Mouse (Mus musculus): Measurements from ENCODE around the gene Lpar5.

Lpar5 gene

DNA sequence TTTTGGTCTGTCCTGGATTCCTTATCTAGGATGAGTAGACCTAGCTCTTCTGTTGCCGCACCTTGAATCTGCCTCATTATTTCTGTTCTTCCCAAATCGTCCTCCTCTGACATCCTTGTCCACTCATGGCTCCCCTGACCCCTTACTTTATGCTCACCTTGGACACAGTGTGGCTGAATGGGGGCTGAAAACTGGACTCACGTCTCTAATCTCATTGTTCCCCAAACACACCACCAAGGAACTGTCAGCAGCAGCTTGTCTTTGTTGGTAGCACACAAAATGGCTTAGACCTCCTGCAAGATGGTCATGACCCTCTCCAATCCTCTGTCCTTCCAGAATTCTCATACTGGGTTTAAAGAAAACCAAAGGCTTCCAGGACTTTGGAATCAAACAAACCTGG lies 20.2 kb downstream of the Lpar5 start:
- no peak for DNase-seq (ENCODE audit: low spot score)

DNA sequence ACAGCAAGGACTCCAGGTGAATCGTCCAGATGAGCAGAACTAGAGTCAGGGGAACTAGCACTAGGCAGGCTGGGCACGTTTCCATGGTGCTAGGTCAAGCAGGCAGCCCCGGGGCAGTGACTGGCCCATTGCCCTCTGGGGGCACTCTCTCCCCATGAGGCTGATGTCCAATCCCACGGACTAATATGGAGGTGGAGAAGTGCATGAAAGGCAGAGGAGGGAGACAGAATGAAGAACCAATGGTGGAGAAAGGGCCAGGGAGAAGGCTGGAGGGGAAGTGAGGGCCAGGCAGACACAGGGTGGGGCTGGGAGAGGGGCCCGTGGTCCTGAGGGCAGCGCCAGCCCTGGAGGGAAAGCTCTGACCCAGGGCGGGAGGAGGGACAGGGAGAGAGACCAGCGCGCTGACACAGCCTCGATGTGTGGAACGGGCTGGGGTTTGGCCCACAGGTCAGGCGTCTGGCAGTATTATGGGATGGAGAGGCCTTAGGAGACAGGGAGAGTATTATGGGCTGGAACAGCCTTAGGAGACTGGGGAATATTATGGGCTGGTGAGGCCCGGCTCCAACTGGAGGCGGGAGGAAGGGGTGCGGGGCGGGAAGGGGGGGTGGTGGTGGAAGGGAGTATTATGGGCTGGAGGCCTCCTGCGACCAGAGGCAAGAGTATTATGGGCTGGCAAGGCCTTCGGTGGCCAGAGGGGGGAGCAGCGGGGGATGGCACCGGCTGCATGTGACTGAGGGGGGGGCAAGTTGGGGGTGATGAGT lies 21.0 kb downstream of the Lpar5 start:
- DNase-seq (ENCODE audit: low spot score), result peak; percentile 79

DNA sequence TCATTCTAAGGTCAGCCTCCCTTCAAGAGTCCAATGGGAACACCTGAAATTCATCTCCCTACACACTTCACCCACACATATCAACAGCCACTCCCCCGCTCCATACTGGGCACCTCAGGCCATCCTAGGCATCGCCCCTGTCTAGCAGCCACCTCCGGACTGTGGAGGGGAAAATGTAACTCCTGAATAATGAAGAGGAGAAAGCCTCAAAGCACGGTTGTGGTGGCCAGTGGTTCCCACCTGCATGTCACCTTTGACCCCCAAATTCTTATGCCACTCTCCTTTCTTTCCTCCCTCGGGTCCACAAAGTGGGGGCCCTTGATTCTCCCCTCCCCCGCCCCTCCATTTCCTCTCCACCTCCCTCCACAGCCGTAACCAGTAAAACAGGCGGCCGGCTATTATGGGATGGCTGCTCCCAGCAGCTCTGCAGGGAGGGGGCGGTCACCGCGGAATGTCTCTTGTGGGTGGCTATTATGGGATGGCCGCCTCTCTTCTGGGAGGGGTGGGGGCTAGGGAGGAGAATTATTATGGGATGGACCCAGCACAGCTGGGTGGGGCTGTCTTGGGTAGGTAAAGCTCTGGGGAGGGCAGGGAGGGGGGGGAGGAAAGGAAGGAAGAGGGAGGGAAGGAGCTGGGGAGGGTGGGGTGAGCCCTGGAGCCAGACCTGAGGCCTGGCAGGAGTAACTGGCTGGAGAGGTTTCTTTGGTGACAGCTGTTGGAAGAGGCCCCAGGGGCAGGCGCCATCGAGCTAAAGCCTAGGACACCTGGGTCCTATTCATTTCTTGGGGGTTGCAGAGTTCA lies 22.0 kb downstream of the Lpar5 start:
- DNase-seq (ENCODE audit: low spot score), result peak; percentile 91

DNA sequence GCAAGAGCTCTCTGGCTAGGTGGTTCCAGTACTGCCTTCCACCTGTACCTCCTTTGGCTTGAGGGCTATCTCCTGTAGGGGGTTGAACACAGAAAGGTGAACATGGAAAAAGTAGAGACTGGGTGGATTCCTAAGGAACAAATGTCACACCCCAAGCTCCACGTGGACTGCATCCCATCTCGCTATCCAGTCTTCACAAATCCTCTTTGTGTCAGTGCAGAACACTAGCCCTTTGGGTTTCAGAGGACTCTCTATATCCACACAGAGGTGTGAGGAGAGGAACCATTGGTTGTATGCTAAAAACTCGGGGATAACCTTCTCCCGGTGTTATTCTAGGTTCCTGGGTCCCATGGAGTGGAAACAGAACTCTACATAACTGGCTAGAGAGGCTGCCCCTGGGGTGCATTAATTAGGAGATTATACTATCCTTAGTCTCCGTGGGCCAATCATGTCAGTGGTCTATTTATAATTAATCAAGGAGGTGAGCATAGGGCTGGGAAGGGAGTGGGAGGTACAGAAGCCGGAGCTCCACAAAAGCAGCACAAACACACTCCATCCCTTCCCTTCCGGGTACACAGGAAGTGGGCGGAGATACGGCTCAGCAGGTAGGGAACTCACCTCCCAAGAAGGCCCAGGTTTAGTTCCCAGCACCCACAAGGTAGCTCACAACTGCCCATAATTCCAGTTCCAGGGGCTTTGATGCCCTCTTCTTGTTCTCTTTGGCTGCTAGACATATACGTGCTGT lies 22.8 kb downstream of the Lpar5 start:
- no peak for DNase-seq (ENCODE audit: low spot score)

DNA sequence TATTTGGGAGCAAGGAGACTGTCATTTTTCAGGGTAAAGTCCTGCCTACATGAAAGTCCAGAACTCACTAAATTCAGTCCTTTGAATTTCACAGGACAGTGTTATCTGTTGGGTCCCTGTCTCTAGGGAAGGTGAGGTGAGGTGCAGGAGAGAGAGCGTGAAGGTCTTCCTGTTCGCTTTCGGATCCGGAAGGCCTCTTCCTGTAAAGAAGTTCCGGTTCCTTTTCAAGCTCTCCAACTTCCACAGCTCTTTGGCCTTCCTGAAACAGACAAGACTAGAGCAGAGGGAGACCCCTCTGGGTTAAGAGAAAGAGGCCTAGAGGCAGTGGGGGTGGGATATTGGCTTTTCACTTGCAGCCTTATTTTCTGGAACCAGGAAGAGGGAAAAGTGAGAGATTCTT lies 24.7 kb downstream of the Lpar5 start:
- no peak for DNase-seq (ENCODE audit: low spot score)

DNA sequence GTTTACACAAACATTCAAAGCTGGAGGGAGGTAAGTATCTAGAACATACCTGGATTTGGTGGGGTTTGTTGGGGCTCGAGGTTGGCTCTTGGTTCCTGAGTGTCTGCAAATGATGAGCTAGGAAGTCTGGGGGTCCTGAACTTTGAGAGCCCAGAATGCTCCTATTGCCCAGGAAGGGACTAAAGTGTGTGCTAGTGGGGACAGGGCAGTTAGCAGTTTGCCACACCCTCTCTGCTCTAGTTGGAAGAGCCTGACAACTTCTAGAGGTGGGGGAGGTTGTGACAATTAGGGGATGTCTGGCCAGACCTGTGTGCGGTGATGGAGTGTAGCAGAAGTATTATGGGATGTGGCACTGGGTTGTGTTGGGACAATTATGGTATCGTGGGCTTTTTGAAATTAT lies 27.1 kb downstream of the Lpar5 start:
- DNase-seq (ENCODE audit: low spot score), result no peak

DNA sequence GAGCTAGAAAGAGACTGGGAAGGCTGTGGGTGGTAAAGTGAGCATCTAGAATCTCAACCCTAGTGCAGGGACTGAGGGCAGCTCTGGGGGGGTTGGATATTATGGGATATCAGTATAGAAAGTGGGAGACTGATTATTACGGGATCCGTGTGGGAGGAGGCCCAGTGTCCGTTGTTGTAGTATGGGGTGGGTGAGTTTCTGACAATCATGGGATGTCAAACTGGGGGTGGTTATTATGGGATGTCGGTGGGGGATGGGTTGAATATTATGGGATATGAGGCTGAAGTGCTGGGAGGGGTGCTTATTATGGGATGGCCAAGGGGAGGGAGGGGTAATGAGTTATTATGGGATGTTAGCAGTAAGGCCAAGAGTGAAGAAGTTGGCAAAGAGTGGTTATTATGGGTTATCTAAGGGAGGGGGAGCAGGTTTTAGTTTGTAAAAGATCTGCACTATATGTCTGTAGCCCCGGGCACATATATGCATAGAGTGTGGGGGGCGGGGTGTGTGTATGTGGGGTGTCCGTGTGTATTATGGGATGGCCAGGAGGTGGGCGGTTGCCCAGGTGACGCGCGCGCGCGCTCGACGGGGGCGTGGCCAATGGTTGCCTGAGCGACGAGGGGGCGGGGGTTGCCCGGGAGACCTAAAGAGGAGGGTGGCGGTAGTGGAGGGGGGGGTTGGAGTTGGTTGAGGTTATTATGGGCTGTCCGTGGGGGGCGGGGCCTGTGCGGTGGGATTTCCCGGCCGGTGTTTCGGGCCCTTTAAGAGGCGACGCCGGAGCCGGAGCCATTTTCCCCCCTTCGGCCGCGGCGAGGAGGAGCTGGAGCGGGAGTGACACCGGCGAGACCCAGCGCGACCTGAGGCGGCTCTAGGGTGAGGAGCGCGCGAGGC lies 27.9 kb downstream of the Lpar5 start, which contains the start of gene Chd4:
Gene Chd4, plus strand, starts transcription at position 591 of the 888 bp plus-strand sequence.
- peak; percentile 96 for DNase-seq (ENCODE audit: low spot score)

DNA sequence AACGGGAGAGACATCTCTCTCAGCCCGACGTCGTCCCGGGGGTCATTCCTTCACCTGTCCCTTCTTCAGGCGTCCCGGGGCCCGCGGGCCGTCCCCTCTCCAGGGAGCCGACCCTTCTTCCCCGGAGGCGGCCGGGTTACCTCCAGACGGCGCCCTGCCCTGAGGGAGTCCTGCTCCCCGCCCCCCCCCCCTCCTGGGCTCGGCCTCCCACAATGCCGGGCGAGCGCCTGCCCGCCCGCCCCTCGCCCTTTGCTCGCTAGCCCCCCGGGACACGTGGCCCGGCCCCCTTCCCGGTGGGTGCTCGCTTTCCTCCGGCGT lies 28.5 kb downstream of the Lpar5 start:
- no peak for DNase-seq (ENCODE audit: low spot score)

DNA sequence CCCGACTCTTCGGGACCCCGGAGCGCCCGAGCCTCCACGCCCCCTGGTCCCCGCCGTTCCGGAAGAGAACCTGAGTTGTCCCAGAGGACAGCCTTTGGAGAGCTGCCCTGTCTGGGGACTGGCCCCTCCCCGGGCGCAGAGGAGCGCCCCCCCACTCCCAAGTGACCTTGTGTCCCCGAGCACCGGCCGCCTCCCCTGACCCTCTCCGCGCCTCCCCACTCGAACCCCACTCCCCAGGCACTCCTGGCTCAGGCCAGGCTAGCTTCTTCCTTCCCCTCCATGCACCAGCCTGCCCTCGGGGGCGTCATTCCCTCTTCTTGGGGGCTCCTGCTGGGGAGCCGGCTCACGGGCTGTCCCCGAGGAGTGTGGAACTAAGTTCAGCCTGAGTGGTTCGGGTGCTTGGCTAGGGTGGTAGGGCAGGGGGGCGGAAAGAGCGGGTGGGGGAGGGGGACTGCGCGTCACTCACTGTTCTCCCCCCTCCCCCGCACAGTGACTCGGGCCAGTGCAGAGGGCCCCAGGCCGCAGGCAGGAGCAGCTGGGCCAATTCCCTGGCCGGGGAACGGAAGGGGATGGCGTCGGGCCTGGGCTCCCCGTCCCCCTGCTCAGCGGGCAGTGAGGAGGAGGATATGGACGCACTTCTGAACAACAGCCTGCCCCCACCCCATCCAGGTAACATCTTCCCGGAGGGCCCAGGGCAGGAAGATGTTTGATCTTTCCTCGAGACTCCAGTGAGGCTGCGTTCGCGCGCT lies 29.1 kb downstream of the Lpar5 start:
- peak; percentile 56 for DNase-seq (ENCODE audit: low spot score)

DNA sequence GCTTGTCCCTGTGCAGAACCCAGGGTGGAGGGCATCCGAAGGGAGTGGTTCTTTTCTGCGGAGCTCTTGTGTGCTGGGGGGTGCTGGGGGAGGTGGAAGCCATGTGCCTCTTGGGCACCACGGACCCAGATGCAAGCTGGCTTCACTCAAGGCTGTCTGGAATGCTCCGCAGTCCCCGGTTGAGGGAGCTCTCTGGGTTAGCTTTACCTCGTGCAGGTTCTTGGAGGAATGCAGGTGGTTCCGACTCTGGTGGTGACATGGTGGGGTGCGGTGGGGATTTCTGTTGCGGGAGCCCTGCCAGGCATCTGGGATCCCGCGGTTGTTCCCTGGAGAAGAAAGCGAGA lies 29.6 kb downstream of the Lpar5 start:
- peak; percentile 24 for DNase-seq (ENCODE audit: low spot score)

DNA sequence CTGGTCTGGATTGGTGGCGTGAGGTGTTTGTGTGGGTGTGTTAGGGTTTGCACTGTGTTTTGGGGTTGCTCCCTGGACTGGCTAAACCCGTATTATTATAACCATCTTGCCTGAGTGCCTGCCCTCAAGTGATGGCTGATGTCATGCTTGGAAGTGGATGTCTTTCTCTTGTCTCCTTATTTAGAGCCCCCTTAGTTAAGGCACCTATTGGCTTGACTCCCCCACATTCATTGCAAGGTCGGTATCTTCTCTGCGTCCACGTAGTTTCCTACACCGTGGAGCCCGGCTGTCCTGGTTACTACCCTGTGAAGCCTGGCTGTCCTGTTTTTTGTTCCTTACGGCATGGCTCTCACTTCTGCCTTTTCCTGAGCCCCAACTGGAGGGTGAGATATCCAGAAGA lies 30.2 kb downstream of the Lpar5 start:
- no peak for DNase-seq (ENCODE audit: low spot score)

DNA sequence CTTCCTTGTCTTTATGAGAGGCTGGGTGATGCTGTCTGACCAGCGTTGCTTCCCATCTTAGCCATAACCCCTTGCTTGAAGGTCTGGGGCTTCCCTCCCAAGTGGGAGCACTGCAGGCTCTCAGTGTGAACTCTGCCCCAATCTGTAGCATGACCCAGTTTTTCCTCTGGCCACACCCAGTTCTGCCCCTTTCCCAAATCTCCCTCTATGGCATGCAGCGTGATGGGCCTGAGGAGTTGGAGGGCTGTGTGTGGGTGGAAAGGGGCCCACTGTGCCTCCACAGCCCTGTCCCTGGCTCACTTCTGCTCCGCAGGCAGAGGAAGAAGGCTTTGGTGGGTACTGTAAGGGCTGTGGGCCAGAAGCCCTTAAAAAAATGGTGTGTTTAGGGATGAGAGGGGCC lies 30.8 kb downstream of the Lpar5 start:
- DNase-seq (ENCODE audit: low spot score), result no peak

DNA sequence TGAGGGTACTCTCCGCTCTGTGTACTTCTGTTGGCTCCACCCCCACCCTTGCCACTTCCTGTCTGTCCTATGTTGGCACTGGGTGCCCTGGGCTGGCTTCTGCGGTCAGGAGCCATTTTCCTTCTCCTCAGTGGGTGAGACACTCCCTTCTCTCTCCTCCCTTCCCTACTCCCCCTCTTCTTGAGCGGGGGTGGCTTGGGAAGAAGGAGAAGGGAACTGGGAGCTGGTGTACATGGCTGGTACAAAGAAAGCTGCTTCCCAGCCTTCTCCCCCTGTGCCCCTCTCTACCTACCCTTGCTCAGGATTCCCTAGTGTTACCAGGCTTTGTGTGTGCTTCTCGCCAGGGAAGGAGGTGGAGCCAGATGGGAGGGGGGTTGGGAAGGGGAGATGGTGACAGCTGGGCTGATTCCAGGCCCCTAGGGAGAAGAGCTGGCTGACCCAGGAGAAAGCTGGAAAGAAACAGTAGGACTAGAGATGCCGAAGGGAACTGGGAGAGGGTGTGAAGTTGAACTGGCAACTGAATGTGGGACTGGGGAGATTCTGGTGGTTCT lies 31.8 kb downstream of the Lpar5 start:
- DNase-seq (ENCODE audit: low spot score), result peak; percentile 45

DNA sequence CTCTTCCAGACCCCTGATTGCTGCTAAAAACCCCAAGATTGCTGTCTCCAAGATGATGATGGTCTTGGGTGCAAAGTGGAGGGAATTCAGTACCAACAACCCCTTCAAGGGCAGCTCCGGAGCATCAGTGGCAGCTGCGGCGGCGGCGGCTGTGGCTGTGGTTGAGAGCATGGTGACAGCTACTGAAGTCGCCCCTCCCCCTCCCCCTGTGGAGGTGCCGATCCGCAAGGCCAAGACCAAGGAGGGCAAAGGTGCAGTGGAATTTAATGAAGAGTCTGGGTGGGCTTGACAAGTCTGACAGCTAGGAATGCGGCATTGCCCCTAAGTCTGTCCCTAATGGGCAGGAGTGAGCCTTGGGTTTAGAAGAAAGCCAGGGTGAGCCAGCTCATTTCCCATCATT lies 33.7 kb downstream of the Lpar5 start:
- DNase-seq (ENCODE audit: low spot score), result no peak

DNA sequence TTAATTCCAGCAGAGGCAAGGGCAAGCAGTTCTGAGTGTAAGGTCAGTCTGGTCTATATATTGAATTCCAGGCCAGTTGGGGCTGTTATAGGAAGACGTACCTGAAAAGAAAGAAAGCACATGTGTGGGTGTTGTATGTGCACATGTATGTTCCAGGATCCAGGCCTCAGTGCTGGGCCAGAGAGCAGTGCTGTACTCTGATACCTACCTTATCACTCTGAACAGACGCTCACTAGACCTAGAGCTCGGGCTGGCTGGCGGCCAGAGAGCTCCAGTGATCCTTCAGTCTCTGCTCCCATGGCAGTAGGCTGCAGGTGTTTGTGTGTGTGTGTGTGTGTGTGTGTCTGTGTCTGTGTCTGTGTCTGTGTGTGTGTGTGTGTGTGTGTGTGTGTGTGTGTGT lies 36.5 kb downstream of the Lpar5 start:
- no peak for DNase-seq (ENCODE audit: low spot score)

DNA sequence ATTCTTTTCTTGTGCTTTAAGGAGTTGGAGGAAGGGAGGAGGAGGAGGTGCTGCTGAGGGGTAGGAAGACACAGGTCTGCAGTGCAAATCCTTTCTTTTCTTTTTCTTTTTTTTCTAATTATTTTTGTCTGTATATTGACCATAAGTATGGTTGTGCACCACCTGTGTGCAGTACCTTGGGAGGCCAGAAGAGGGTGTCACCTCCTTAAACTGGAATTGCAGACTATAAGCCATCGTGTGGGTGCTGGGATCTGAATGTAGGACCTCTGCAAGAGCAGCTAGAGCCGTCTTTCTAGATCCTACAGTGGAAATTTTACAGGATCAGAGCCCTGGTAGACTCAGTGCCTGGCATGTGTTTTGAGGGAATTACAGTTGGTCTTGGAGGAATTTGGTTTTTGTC lies 40.0 kb downstream of the Lpar5 start:
- no peak for DNase-seq (ENCODE audit: low spot score)

DNA sequence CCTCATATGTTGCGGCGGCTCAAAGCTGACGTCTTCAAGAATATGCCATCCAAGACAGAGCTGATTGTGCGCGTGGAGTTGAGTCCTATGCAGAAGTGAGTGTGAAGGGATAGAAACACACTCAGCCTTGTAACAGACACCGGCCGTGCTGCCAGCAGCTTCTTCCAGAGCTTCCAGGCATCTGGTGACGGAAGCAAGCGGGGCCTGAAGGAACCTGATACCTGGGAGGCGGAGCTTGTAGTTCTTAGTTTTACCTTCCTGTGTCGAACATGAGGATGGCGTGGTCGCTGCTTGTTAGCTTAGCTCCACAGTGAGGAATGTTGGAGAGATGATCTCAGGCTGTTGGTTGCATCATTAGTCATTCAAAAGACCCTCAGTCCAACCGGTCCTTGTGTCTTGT lies 41.7 kb downstream of the Lpar5 start:
- DNase-seq (ENCODE audit: low spot score), result no peak

DNA sequence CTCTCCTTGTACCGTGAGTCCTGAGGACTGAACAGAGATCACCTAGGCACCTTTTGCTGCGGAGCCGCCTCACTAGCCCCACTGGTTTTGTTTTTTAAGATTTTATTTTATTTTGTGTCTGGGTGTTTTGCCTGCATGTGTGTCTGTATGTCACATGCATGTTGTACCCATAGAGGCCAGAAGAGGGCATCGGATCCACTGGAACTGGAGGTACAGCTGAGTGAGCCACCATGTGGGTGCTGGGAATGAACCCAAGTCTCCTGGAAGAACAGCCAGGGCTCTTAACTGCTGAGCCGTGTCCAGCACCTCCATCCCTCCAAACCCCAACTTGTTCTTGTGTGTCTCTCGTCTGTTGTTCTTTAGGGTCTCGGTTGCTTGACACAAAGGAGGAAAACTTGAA lies 43.2 kb downstream of the Lpar5 start:
- DNase-seq (ENCODE audit: low spot score), result peak; percentile 46

DNA sequence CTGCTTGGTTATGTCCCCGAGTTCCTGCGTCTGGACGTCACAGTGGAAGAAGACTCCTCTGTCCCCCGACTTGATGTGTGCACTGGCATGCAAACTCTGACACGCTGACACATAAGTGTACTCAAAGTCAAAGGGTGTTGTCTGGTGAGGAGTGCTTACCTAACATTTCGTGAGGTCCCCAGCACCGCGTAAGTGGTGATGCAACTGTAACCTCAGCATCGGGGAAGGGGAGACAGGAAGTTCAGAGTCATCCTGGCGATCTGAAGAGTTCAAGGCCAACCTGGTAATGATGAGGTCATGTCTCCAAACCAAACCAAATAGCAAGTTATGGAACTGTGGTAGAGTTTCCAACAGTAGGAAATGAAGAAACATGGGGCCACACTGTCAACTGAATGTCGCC lies 44.8 kb downstream of the Lpar5 start:
- no peak for DNase-seq (ENCODE audit: low spot score)

DNA sequence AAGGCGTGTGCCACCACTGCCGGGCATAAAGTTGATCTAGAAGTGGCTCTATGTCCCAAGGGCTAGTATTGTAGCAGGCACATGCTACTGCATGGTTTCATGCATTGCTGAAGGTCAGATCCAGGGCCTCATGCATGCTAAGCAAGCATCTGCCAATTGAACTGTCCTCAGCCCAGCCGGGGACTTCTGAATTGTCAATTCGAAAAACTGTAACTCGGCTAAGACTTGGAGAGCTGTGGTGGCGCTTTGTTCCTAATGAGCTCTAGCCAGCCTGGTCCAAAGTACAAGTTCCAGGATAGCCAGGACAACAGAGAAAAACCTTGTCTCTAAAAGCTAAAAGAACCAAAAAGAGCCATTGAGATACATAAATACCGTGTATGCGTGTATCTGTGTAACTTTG lies 51.7 kb downstream of the Lpar5 start:
- no peak for DNase-seq (ENCODE audit: low spot score)

DNA sequence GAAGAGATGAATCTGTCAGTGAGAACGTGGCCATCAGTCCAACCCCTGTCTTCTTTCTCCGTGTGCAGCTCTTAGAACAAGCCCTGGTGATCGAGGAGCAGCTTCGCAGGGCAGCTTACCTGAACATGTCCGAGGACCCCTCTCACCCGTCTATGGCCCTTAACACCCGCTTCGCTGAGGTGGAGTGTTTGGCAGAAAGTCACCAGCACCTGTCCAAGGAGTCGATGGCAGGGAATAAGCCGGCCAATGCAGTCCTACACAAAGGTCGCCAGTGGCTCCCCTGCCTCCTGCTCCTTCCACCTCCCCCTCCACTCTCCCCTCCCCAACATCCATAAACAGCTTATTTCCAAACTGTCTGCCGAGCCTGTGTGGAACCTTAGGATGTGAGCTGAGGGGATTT lies 61.0 kb downstream of the Lpar5 start:
- DNase-seq (ENCODE audit: low spot score), result no peak
